8 mouse cellular contexts compared by ENCODE assay signal in the genomic region with DNA sequence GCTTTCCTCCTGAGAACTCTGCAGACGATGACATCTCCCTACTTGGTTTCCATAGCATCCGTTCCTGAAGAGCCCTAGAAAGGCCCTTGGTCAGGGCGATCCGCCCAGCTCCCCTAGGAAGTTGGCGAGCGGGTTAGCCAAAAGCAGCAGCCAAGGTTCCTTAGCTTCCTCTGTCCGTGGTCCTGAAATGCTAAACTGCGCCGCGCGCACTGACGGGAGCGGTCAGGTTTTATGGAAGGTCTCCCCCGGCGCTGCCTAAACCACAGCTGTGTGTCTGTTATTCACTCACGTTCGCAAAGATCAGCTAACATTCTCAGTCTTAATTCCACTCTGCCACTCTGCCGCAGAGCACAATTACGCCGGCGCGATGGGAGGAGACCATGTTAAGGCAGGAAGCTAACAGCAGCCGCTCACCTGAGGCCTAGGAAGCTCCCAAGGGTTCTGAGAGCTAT. TPM values are rescaled to one million over a fixed set of nuclear protein-coding genes. Genes with fewer than 3 reads are reported as not detected.
DNase-seq lines count a peak whose midpoint lies in the region; ATAC-seq and TF ChIP-seq lines count a peak whose summit lies in the region.

Gene Slc17a6, plus strand, starts transcription at position 313 of the 452 bp plus-strand sequence.

- peak; percentile 7 for DNase-seq in CD4-positive, CD25-positive, alpha-beta regulatory T cell, adult 2 months (ENCODE audit: low read depth, low spot score)
- DNase-seq in adrenal gland, postnatal 4 days (ENCODE audit: low spot score in 2 of 2) = peak; percentile 46 to 58
- DNase-seq in heart, adult 8-10 months (ENCODE audit: low spot score) = peak; percentile 12
- DNase-seq in kidney, postnatal 14 days = peak; percentile 69
- DNase-seq in liver, postnatal 0 days = peak; percentile 39
- peak; percentile 83 for DNase-seq in retina, embryonic 14.5 days (ENCODE audit: low spot score)

- no peaks in the 10 kb centered on the region for H3K9me3 ChIP-seq in embryonic facial prominence, embryonic 12.5 days
- H3K9me3 ChIP-seq in liver, postnatal 0 days (ENCODE audit: low read length) = no peaks in the 10 kb centered on the region

- H3K4me1 ChIP-seq in embryonic facial prominence, embryonic 12.5 days = no peaks in the 10 kb centered on the region
- H3K4me1 ChIP-seq in liver, postnatal 0 days (ENCODE audit: insufficient read depth) = no peaks in the 10 kb centered on the region

- H3K4me3 ChIP-seq in embryonic facial prominence, embryonic 12.5 days = no peak within 1 kb of the TSS
- H3K4me3 ChIP-seq in liver, postnatal 0 days (ENCODE audit: low read depth, low read length) = no peak within 1 kb of the TSS

- ATAC-seq in CD4-positive, CD25-positive, alpha-beta regulatory T cell, adult 4 months = no peak
- peak; percentile 52; the same call in 1 of the 2 replicates for ATAC-seq in embryonic facial prominence, embryonic 12.5 days (ENCODE audit: insufficient number of reproducible peaks, insufficient read depth, low FRiP score, low TSS enrichment)
- no peak for ATAC-seq in liver, postnatal 0 days

- no peak within 1 kb of the TSS for H3K27ac ChIP-seq in embryonic facial prominence, embryonic 12.5 days
- no peak within 1 kb of the TSS for H3K27ac ChIP-seq in liver, postnatal 0 days (ENCODE audit: low read depth)

- peaks cover 44% of the 10 kb centered on the region for H3K27me3 ChIP-seq in embryonic facial prominence, embryonic 12.5 days
- peaks cover 40% of the 10 kb centered on the region for H3K27me3 ChIP-seq in liver, postnatal 0 days (ENCODE audit: insufficient read depth, low read length)

- H3K36me3 ChIP-seq in embryonic facial prominence, embryonic 12.5 days = no peaks in the 10 kb centered on the region
- no peaks in the 10 kb centered on the region for H3K36me3 ChIP-seq in liver, postnatal 0 days (replicated peaks; ENCODE audit: insufficient read depth, low read length)

- no peak within 1 kb of the TSS for H3K9ac ChIP-seq in embryonic facial prominence, embryonic 12.5 days
- H3K9ac ChIP-seq in liver, postnatal 0 days (replicated peaks) = no peak within 1 kb of the TSS

- 1% methylated on average over 23 of the region's 23 CpGs for WGBS in embryonic facial prominence, embryonic 12.5 days
- 3% methylated on average over 23 of the region's 23 CpGs for WGBS in liver, postnatal 0 days (ENCODE audit: insufficient replicate concordance)

- TF ChIP-seq CTCF in liver, postnatal 0 days (IDR thresholded peaks at IDR 0.05; ENCODE audit: low read depth) = no peak

- H3K4me2 ChIP-seq in embryonic facial prominence, embryonic 12.5 days (replicated peaks) = no peak within 1 kb of the TSS
- H3K4me2 ChIP-seq in liver, postnatal 0 days (ENCODE audit: low read depth, low read length) = no peak within 1 kb of the TSS

- TF ChIP-seq EP300 in liver, postnatal 0 days (IDR thresholded peaks at IDR 0.05; ENCODE audit: low read depth) = no peak

RNA-seq across cellular contexts. Expression of gene Slc17a6, which starts in this region (rescaled TPM):
- polyA plus RNA-seq in CD4-positive, CD25-positive, alpha-beta regulatory T cell, adult 4 months (2017; shearing (Covaris generic)) = not detected
- total RNA-seq in adrenal gland, postnatal 4 days (2021) = 1 to 10 TPM in 1 of 2 experiments, under 1 TPM in 1; 0.22 to 1.2 TPM
- polyA plus RNA-seq in embryonic facial prominence, embryonic 12.5 days (2016; fragmentation: Nextera tagmentation; extraction: Ambion mirVana) = 4.6 and 6.3 TPM in 2 replicates
- total RNA-seq in heart, adult 8-10 months (2022) = not detected
- polyA plus RNA-seq in liver, postnatal 0 days (2015; fragmentation: Nextera tagmentation; extraction: Ambion mirVana) = not detected in 2 replicates

Comparison
In these comparisons a context has a peak if more than half of its experiments do, and no peak if none do; other contexts are left out.
1. Peak in DNase-seq in heart, adult 8-10 months; RNA of the gene not detected or under 1 TPM.
2. Peak in DNase-seq in liver, postnatal 0 days; RNA of the gene not detected or under 1 TPM.
3. DNase-seq: peak in every context shown above with its lines; median percentile 83 in retina, embryonic 14.5 days; 69 in kidney, postnatal 14 days; 52 in adrenal gland, postnatal 4 days; 39 in liver, postnatal 0 days; 12 in heart, adult 8-10 months; 7 in CD4-positive, CD25-positive, alpha-beta regulatory T cell, adult 2 months.